In the genomic region with DNA sequence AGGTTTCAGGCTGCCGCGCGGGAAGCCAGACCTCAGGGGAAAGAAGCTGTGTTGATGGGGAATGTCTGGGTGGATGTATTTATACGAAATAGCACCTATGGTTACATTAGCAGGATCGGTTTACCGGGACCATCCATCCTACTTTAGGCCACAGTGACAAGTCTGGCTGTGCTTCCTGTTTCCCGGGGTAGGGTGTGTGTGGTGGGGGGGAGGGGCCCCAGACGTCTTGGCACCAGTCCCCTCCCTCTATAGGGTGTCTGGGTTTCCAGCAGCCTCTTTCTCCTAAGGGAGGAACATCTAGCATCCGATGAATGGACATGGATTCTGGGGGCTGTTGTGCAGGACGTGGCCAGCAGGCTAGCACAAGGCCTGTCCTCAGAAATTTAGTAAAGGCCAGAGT, we compare ENCODE assay signal across 16 mouse cellular contexts. TPM values are rescaled to one million over a fixed set of nuclear protein-coding genes. Genes with fewer than 3 reads are reported as not detected.
DNase-seq lines count a peak whose midpoint lies in the region; ATAC-seq and TF ChIP-seq lines count a peak whose summit lies in the region.
"Had no signal": no experiment of that assay in that cellular context is flagged by ENCODE, and none has a peak within 500 bp of the region (broad histone marks: within the 10 kb centered on the region; RNA-seq: fewer than 3 reads in every experiment).

No protein-coding gene starts in this region.

- H3K9ac ChIP-seq in lung, embryonic 14.5 days: 0 out of 2 replicates have a peak overlapping the region, but pooled peaks have one; percentile 16
- no peak overlapping the region for H3K9ac ChIP-seq in embryonic facial prominence, embryonic 14.5 days (ENCODE audit: low read depth, low read length)
- H3K9ac ChIP-seq in stomach, embryonic 15.5 days: no peak overlapping the region
- no peak overlapping the region for H3K9ac ChIP-seq in forebrain, embryonic 16.5 days (replicated peaks; ENCODE audit: low read depth, low read length)
- H3K9ac ChIP-seq: embryonic facial prominence, embryonic 12.5 days; liver, embryonic 14.5 days had no signal

- TF ChIP-seq POLR2A in lung, adult 2 months (IDR thresholded peaks at IDR 0.05; ENCODE audit: borderline replicate concordance, extremely low read depth, low read depth, low read length): no peak

- intact Hi-C loops in gastrocnemius, postnatal 36 days (cut with DNase I): no loop called here

- peak overlapping the region; percentile 36; the same call in 1 of the 2 replicates for H3K4me2 ChIP-seq in lung, embryonic 14.5 days
- H3K4me2 ChIP-seq in embryonic facial prominence, embryonic 14.5 days (ENCODE audit: low read depth, low read length): no peak overlapping the region
- H3K4me2 ChIP-seq in stomach, embryonic 15.5 days: peak overlapping the region; percentile 16; the same call in 1 of the 2 replicates
- no peak overlapping the region for H3K4me2 ChIP-seq in forebrain, embryonic 16.5 days (ENCODE audit: low read length)
- H3K4me2 ChIP-seq: embryonic facial prominence, embryonic 12.5 days had no signal

- no peaks in the 10 kb centered on the region for H3K27me3 ChIP-seq in heart, embryonic 10.5 days (ENCODE audit: insufficient read depth, poor library complexity, severe bottlenecking)
- no peaks in the 10 kb centered on the region for H3K27me3 ChIP-seq in lung, embryonic 14.5 days (ENCODE audit: insufficient read depth, low read length)
- no peaks in the 10 kb centered on the region for H3K27me3 ChIP-seq in embryonic facial prominence, embryonic 14.5 days (replicated peaks; ENCODE audit: control insufficient read depth, insufficient read depth, low read length)
- H3K27me3 ChIP-seq in stomach, embryonic 15.5 days (replicated peaks): no peaks in the 10 kb centered on the region
- H3K27me3 ChIP-seq in forebrain, embryonic 16.5 days (replicated peaks; ENCODE audit: control insufficient read depth, insufficient read depth, low read length): no peaks in the 10 kb centered on the region
- H3K27me3 ChIP-seq: embryonic facial prominence, embryonic 12.5 days had no signal

- peak overlapping the region; percentile 56 for H3K27ac ChIP-seq in heart, embryonic 10.5 days
- H3K27ac ChIP-seq in lung, embryonic 14.5 days (ENCODE audit: low read depth): peak overlapping the region; percentile 60; the same call in 1 of the 2 replicates
- no peak overlapping the region for H3K27ac ChIP-seq in embryonic facial prominence, embryonic 14.5 days (replicated peaks; ENCODE audit: low read depth, low read length)
- H3K27ac ChIP-seq in stomach, embryonic 15.5 days: no peak overlapping the region
- no peak overlapping the region for H3K27ac ChIP-seq in forebrain, embryonic 16.5 days (ENCODE audit: low read length)
- H3K27ac ChIP-seq: embryonic facial prominence, embryonic 12.5 days; liver, embryonic 14.5 days had no signal

- ATAC-seq in lung, embryonic 14.5 days (ENCODE audit: insufficient read depth): peak; percentile 77; the same call in 1 of the 2 replicates
- no peak for ATAC-seq in embryonic facial prominence, embryonic 14.5 days (ENCODE audit: low read depth)
- ATAC-seq in stomach, embryonic 15.5 days (ENCODE audit: insufficient read depth, low FRiP score, low read depth): peak; percentile 63; the same call in 1 of the 2 replicates
- ATAC-seq in forebrain, embryonic 16.5 days: no peak
- ATAC-seq: forebrain, embryonic 14.5 days had no signal

- H3K4me3 ChIP-seq in heart, embryonic 10.5 days: no peak overlapping the region
- H3K4me3 ChIP-seq in lung, embryonic 14.5 days (ENCODE audit: low read depth, low read length): no peak overlapping the region
- no peak overlapping the region for H3K4me3 ChIP-seq in lung, adult 2 months (replicated peaks; ENCODE audit: extremely low read depth, low read depth, low read length)
- no peak overlapping the region for H3K4me3 ChIP-seq in embryonic facial prominence, embryonic 14.5 days (ENCODE audit: low read depth, low read length)
- no peak overlapping the region for H3K4me3 ChIP-seq in stomach, embryonic 15.5 days (replicated peaks)
- H3K4me3 ChIP-seq in forebrain, embryonic 16.5 days (replicated peaks; ENCODE audit: low read length): no peak overlapping the region
- H3K4me3 ChIP-seq: embryonic facial prominence, embryonic 12.5 days had no signal

- WGBS in heart, embryonic 10.5 days: 10% methylated on average over 10 of the region's 10 CpGs
- WGBS in lung, embryonic 14.5 days: 7% methylated on average over 10 of the region's 10 CpGs
- 26% methylated on average over 10 of the region's 10 CpGs for WGBS in lung, adult 2 months
- WGBS in embryonic facial prominence, embryonic 14.5 days: 16% methylated on average over 10 of the region's 10 CpGs
- 13% methylated on average over 10 of the region's 10 CpGs for WGBS in stomach, embryonic 15.5 days
- WGBS in forebrain, embryonic 16.5 days: 45% methylated on average over 10 of the region's 10 CpGs

- no peaks in the 10 kb centered on the region for H3K9me3 ChIP-seq in heart, embryonic 10.5 days
- no peaks in the 10 kb centered on the region for H3K9me3 ChIP-seq in lung, embryonic 14.5 days (ENCODE audit: low read depth, low read length)
- H3K9me3 ChIP-seq in embryonic facial prominence, embryonic 14.5 days (ENCODE audit: control insufficient read depth, low read length): no peaks in the 10 kb centered on the region
- H3K9me3 ChIP-seq in stomach, embryonic 15.5 days: no peaks in the 10 kb centered on the region
- H3K9me3 ChIP-seq in forebrain, embryonic 16.5 days (ENCODE audit: control insufficient read depth, low read length): no peaks in the 10 kb centered on the region
- H3K9me3 ChIP-seq: embryonic facial prominence, embryonic 12.5 days had no signal

- peaks cover 19% of the 10 kb centered on the region for H3K4me1 ChIP-seq in heart, embryonic 10.5 days
- peaks cover 19% of the 10 kb centered on the region for H3K4me1 ChIP-seq in lung, embryonic 14.5 days (ENCODE audit: insufficient read depth)
- no peaks in the 10 kb centered on the region for H3K4me1 ChIP-seq in lung, adult 2 months (ENCODE audit: control insufficient read depth, insufficient read depth, low read length)
- peaks cover 8% of the 10 kb centered on the region for H3K4me1 ChIP-seq in embryonic facial prominence, embryonic 14.5 days (ENCODE audit: control insufficient read depth, insufficient read depth, low read length)
- H3K4me1 ChIP-seq in stomach, embryonic 15.5 days: peaks cover 8% of the 10 kb centered on the region; the same call in 1 of the 2 replicates
- no peaks in the 10 kb centered on the region for H3K4me1 ChIP-seq in forebrain, embryonic 16.5 days (replicated peaks; ENCODE audit: control insufficient read depth, insufficient read depth, low read length)

- no peak for TF ChIP-seq CTCF in lung, embryonic 14.5 days (IDR thresholded peaks at IDR 0.05; ENCODE audit: low read depth)
- no peak for TF ChIP-seq CTCF in lung, adult 2 months (IDR thresholded peaks at IDR 0.05; ENCODE audit: insufficient read depth, low read length)

- H3K36me3 ChIP-seq in heart, embryonic 10.5 days: no peaks in the 10 kb centered on the region
- no peaks in the 10 kb centered on the region for H3K36me3 ChIP-seq in lung, embryonic 14.5 days (ENCODE audit: insufficient read depth)
- H3K36me3 ChIP-seq in embryonic facial prominence, embryonic 14.5 days (ENCODE audit: control insufficient read depth, insufficient read depth, low read length): no peaks in the 10 kb centered on the region
- no peaks in the 10 kb centered on the region for H3K36me3 ChIP-seq in stomach, embryonic 15.5 days
- H3K36me3 ChIP-seq in forebrain, embryonic 16.5 days (ENCODE audit: control insufficient read depth, insufficient read depth): no peaks in the 10 kb centered on the region
- H3K36me3 ChIP-seq: embryonic facial prominence, embryonic 12.5 days had no signal

- DNase-seq in heart, embryonic 10.5 days (ENCODE audit: low spot score): no peak
- no peak for DNase-seq in heart, adult 18-20 months
- DNase-seq in lung, embryonic 14.5 days: peak; percentile 55
- no peak for DNase-seq in lung, adult 2 months
- DNase-seq in embryonic facial prominence, embryonic 14.5 days (ENCODE audit: low spot score): peak; percentile 12
- no peak for DNase-seq in gastrocnemius, postnatal 36 days
- DNase-seq: cerebellum, adult 2 months; gastrocnemius, postnatal 14 days; kidney, adult 11 months; midbrain, embryonic 14.5 days; right cerebral cortex, postnatal 14 days had no signal

RNA-seq across cellular contexts. Expression of a gene that starts 36.3 kb away (rescaled TPM):
- polyA plus RNA-seq in heart, embryonic 10.5 days (2016; fragmentation: Nextera tagmentation; extraction: Ambion mirVana): 8.1 and 16.9 TPM in 2 replicates
- total RNA-seq in heart, adult 18-20 months (2021): 10 to 100 TPM in 1 of 2 experiments, 1 to 10 TPM in 1; 9.8 to 10.1 TPM
- polyA plus RNA-seq in lung, embryonic 14.5 days (2014; fragmentation: Nextera tagmentation; extraction: Ambion mirVana): 64.6 and 68.6 TPM in 2 replicates
- 41.4 and 47.6 TPM in 2 replicates for polyA plus RNA-seq in lung, adult 2 months (2012; rRNA removed)
- polyA plus RNA-seq in embryonic facial prominence, embryonic 14.5 days (2014; fragmentation: Nextera tagmentation; extraction: Ambion mirVana): 22.7 and 23.2 TPM in 2 replicates
- polyA plus RNA-seq in stomach, embryonic 15.5 days (2015; fragmentation: Nextera tagmentation; extraction: Ambion mirVana): 32.1 and 34.3 TPM in 2 replicates
- total RNA-seq in gastrocnemius, postnatal 36 days (2021): 10 to 100 TPM in 1 of 2 experiments, 1 to 10 TPM in 1; 8.6 to 10.4 TPM
- 8.0 and 11.2 TPM in 2 replicates for polyA plus RNA-seq in forebrain, embryonic 16.5 days (2015; fragmentation: Nextera tagmentation; extraction: Ambion mirVana)

Comparison
In these comparisons a context has a peak if more than half of its experiments do, and no peak if none do; other contexts are left out.
1. DNase-seq: peak in lung, embryonic 14.5 days (single experiment) and embryonic facial prominence, embryonic 14.5 days (single experiment); none in heart, embryonic 10.5 days (single experiment), heart, adult 18-20 months (0 of 2), lung, adult 2 months (single experiment) and gastrocnemius, postnatal 36 days (0 of 2).
2. H3K27ac ChIP-seq: peak in heart, embryonic 10.5 days (single experiment) and lung, embryonic 14.5 days (single experiment); none in embryonic facial prominence, embryonic 14.5 days (single experiment), stomach, embryonic 15.5 days (single experiment) and forebrain, embryonic 16.5 days (single experiment).
3. ATAC-seq: peak in lung, embryonic 14.5 days (single experiment) and stomach, embryonic 15.5 days (single experiment); none in embryonic facial prominence, embryonic 14.5 days (single experiment) and forebrain, embryonic 16.5 days (single experiment).
4. H3K4me2 ChIP-seq: peak in lung, embryonic 14.5 days (single experiment) and stomach, embryonic 15.5 days (single experiment); none in embryonic facial prominence, embryonic 14.5 days (single experiment) and forebrain, embryonic 16.5 days (single experiment).